Mouse (Mus musculus) lung, postnatal 0 days (tissue): ENCODE measurements around the gene Exoc3l2.

ENCODE experiments used
- CTCF ChIP-seq: IDR thresholded peaks from 2 replicates; pipeline ENCODE4 v1.5.1; 2016; ENCODE audit warnings: antibody characterized with exemption, mild to moderate bottlenecking
- EP300 ChIP-seq: IDR thresholded peaks from 2 replicates; pipeline ENCODE4 v1.6.1; 2016; ENCODE audit warnings: antibody characterized with exemption, mild to moderate bottlenecking, control low read depth

DNA sequence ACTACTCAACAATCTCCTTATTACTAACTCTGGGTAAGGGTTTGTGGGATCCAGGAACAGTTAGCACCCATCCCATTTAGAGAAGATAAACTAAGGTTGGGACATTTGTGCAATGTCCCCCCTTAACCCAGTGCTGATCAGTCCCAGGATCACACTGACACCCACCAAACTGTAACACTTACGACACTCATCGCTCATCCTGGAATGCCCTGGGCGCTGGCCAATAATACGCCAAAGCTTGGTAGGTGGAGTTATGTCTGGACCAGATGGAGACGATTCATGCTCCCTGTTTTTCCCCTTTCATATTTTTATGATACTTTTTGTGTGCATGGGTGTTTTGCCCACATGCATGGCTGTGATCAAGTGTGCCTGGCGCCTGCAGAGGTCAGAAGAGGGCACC, 32.7 kb upstream of the Exoc3l2 start:
- TF ChIP-seq EP300, result no peak
- no peak for TF ChIP-seq CTCF
